Mouse (Mus musculus): ENCODE measurements around the gene Npff.

DNA sequence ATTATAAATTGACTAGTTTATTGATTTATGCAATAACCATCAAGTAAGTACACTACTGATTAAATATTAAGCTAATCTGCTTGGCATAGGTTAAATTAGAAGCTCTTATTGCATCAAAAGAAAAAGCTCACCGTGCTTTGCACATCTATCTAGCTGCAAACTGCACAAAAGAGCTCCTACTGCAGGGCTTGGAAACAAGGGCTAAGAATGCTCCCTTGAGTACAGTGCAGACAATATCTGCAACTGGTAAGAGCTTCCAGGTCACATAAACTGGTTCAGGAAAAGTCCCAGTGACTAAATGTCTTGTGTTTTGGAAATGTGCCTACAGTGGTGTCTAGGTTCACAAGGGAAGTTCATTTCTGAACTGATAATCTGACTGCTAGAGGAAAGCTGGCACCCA lies 37.7 kb upstream of the Npff start:
- no peak for TF ChIP-seq CTCF (IDR thresholded peaks at IDR 0.05; ENCODE audit: low read depth, low read length)
- TF ChIP-seq TAL1 (conservative IDR thresholded peaks at IDR 0.05; ENCODE audit: low read depth, low read length) = no peak

Measured in G1E (cell line).